Mouse (Mus musculus) brain, adult 10 weeks (tissue): Measurements from ENCODE around the gene Olfr1065. TPM values are rescaled to one million over a fixed set of nuclear protein-coding genes. Genes with fewer than 3 reads are reported as not detected.

Experiments used
- polyA plus RNA-seq: library from polyadenylated mRNA; stranded (reverse); fragments of 350-450 nt; fragmentation: Illumina TruSeq; extraction: RNeasy Lipid Tissue Mini Kit (QIAGEN cat#74804); gene quantifications from one replicate; pipeline ENCODE4 v1.2.3, GENCODE M21; 2015; ENCODE audit warnings: low read depth, low replicate concordance

Olfr1065 gene
- polyA plus RNA-seq = not detected

GRCm38 (mm10) chr2:86450491-86450890 lies at the start of gene Olfr1065:
Olfr1065 (minus strand) TSS chr2:86450591.

GRCm38 (mm10) chr2:86487286-86487685 lies 36.9 kb upstream of the Olfr1065 start, which contains the start of gene Olfr228:
Olfr228 (minus strand) TSS chr2:86487386.

GRCm38 (mm10) chr2:86456169-86456568 lies 5.8 kb upstream of the Olfr1065 start, which contains the start of gene Olfr1066:
Olfr1066 (minus strand) TSS chr2:86456269.

GRCm38 (mm10) chr2:86426649-86427048 lies 23.7 kb downstream of the Olfr1065 start, which contains the start of gene Olfr1062:
Olfr1062 (minus strand) TSS chr2:86426749.

GRCm38 (mm10) chr2:86413950-86414349 lies 36.4 kb downstream of the Olfr1065 start, which contains the start of gene Olfr1061:
Olfr1061 (minus strand) TSS chr2:86414050.

Other genes starting within 250 kb of the Olfr1065 start
- gene Olfr1045, start 247.6 kb downstream of the Olfr1065 start, polyA plus RNA-seq = not detected
- not detected for gene Olfr1046, start 231.3 kb downstream of the Olfr1065 start, polyA plus RNA-seq
- not detected for gene Olfr1047, start 219.2 kb downstream of the Olfr1065 start, polyA plus RNA-seq
- gene Olfr1048, start 210.3 kb downstream of the Olfr1065 start, polyA plus RNA-seq = not detected
- gene Olfr1049, start 192.3 kb downstream of the Olfr1065 start, polyA plus RNA-seq = not detected
- gene Olfr1051, start 171.5 kb downstream of the Olfr1065 start, polyA plus RNA-seq = not detected
- not detected for gene Olfr1052, start 158.1 kb downstream of the Olfr1065 start, polyA plus RNA-seq
- gene Olfr1053, start 135.3 kb downstream of the Olfr1065 start, polyA plus RNA-seq = not detected
- not detected for gene Olfr1054, start 115.2 kb downstream of the Olfr1065 start, polyA plus RNA-seq
- gene Olfr1055, start 100.3 kb downstream of the Olfr1065 start, polyA plus RNA-seq = not detected
- not detected for gene Olfr1056, start 88.1 kb downstream of the Olfr1065 start, polyA plus RNA-seq
- gene Olfr1057, start 72.2 kb downstream of the Olfr1065 start, polyA plus RNA-seq = not detected
- gene Olfr1058, start 62.0 kb downstream of the Olfr1065 start, polyA plus RNA-seq = not detected
- gene Olfr1061, start 36.5 kb downstream of the Olfr1065 start, polyA plus RNA-seq = not detected
- gene Olfr1062, start 23.8 kb downstream of the Olfr1065 start, polyA plus RNA-seq = not detected
- not detected for gene Olfr1066, start 5.7 kb upstream of the Olfr1065 start, polyA plus RNA-seq
- gene Olfr228, start 36.8 kb upstream of the Olfr1065 start, polyA plus RNA-seq = not detected
- not detected for gene Olfr1076, start 57.9 kb upstream of the Olfr1065 start, polyA plus RNA-seq
- gene Olfr1079, start 91.9 kb upstream of the Olfr1065 start, polyA plus RNA-seq = not detected
- gene Olfr1080, start 107.6 kb upstream of the Olfr1065 start, polyA plus RNA-seq = not detected
- not detected for gene Olfr1082, start 148.4 kb upstream of the Olfr1065 start, polyA plus RNA-seq
- gene Olfr1084, start 189.1 kb upstream of the Olfr1065 start, polyA plus RNA-seq = not detected
- not detected for gene Olfr1085, start 211.4 kb upstream of the Olfr1065 start, polyA plus RNA-seq
- not detected for gene Olfr1086, start 229.5 kb upstream of the Olfr1065 start, polyA plus RNA-seq
- not detected for gene Olfr1087, start 247.8 kb upstream of the Olfr1065 start, polyA plus RNA-seq